Mouse (Mus musculus) kidney, postnatal 14 days (tissue): Measurements from ENCODE around the gene Slc23a2.

Source experiments
- DNase-seq: peaks from one replicate; pipeline ENCODE4 v3.0.0; 2022; ENCODE audit warnings: mixed read lengths

Slc23a2 gene

GRCm38 (mm10) chr2:132134758-132135157, 10.2 kb downstream of the Slc23a2 start:
- no peak for DNase-seq

GRCm38 (mm10) chr2:132133436-132133835, 11.5 kb downstream of the Slc23a2 start:
- DNase-seq: no peak

DNA sequence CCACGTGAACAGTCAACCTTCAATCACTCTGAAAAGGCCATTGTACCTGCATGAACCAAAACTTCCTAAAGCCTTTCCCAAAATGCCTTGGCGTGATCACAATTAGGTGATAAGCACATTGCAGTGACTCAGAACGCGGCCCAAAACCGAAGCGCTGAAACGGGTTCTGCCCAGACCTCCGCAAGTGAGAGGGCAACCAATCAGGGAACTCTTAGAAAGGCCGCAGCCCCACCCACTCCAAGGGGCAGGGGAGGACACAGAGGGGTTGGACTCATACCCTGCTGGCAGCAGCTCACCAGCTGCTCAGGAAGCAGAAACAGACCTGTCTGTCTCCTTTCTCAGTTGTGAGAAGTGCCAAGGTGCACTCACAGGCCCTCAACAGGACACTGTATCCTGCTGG, 13.6 kb downstream of the Slc23a2 start:
- peak; percentile 84 for DNase-seq

GRCm38 (mm10) chr2:132129980-132130379, 14.9 kb downstream of the Slc23a2 start:
- DNase-seq: no peak

- no peak for DNase-seq
Observed at GRCm38 (mm10) chr2:132129247-132129646, 15.7 kb downstream of the Slc23a2 start.

- DNase-seq: no peak
Observed at GRCm38 (mm10) chr2:132127904-132128303, 17.0 kb downstream of the Slc23a2 start.

DNA sequence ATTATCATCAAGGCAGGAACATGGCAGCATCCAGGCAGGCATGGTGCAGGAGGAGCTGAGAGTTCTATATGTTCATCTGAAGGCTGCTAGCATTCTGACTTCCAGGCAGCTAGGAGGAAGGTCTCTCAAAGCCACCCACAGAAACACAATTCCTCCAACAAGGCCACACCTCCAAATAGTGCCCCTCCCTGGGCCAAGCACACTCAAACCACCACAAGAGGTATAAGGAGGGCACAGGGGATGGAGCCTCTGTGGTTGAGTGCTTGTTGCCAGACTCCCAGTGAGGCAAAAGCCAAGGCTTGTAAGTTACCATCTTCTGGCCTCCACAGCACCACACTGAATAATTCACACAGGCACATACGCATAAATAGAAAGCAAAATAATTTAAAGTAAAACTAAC, 18.6 kb downstream of the Slc23a2 start:
- DNase-seq: no peak

DNA sequence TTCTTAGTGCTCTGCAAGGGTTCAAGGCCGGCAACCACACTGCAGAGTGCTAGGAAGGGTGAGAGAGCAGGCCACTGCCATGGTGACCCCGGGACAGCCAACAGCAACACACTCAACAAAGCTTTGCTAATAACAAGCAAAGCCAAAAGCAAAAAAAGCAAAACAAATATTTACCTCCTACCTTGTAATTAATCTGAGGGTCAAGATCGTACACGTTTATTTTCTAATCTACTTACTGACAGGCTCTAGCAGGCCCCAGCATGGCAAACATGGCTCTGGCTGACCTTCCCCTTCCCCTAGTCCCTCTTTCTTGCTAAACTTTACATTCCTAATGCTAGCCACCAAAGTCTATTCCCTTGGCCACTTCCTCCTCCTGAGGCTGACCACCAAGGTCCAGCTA, 21.8 kb downstream of the Slc23a2 start:
- DNase-seq: no peak

DNA sequence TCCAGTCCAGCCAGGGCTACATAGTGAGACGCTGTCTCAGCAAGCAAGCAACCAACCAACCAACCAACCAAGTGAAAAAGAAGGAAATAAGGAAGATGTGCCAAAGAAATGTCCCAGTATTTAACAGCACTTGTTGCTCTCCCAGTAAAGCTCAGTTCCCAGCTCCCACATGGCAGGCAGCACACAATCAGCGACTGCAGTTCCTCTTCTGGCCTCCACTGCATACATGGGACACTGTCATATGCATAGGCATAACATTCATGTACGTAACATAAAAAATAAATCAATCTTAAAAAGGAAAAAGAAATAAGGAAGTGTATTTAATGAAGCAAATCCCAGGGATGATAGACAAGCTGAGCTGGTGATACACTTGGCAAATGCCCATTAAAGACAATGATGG, 23.9 kb downstream of the Slc23a2 start:
- DNase-seq: no peak

- DNase-seq: no peak
Observed at GRCm38 (mm10) chr2:132118646-132119045, 26.3 kb downstream of the Slc23a2 start.

DNA sequence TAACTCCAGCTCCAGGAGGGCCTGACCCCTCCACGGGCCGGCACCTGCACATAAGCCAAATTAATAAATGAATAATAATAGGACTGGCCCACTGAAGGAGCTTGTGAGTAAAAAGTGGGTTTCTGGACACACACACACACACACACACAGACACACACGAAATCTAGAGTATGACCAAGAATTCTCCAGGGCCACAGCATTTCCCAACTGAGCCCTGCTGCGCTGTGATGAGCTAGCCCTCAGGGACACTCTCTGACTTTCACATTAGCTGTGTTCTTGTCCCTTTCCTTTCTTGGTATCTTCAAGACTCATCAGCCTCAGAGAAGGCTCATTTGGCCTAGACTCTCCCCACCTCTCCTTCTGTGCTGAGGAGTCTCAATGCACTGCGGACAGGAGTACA, 29.0 kb downstream of the Slc23a2 start:
- no peak for DNase-seq

GRCm38 (mm10) chr2:132115344-132115743, 29.6 kb downstream of the Slc23a2 start:
- DNase-seq: no peak

- DNase-seq: peak; percentile 21
Observed at GRCm38 (mm10) chr2:132113962-132114759, 30.7 kb downstream of the Slc23a2 start.

- no peak for DNase-seq
Observed at GRCm38 (mm10) chr2:132112319-132112718, 32.6 kb downstream of the Slc23a2 start.

GRCm38 (mm10) chr2:132111905-132112304, 33.0 kb downstream of the Slc23a2 start:
- no peak for DNase-seq

DNA sequence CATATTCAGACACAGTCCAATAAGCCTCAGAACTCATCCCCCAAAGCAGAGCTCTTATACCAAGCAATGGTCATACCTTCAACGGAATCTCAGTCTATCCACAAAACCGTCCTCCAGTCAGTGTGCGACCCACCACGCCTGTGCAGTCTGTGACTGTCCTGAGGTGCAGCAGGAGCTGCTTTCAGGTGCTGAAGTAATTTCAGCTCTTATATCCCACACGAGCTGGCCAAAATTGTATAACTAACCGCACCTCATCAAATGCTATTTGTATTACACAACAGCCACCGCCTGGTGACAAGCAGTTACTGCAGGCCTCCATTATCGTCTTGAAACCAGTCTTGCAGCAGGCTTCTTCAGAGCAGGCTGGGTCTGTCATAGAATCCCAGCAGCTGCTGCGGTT, 33.6 kb downstream of the Slc23a2 start:
- peak; percentile 73 for DNase-seq

- DNase-seq: peak; percentile 23
Observed at GRCm38 (mm10) chr2:132110702-132111101, 34.2 kb downstream of the Slc23a2 start.

DNA sequence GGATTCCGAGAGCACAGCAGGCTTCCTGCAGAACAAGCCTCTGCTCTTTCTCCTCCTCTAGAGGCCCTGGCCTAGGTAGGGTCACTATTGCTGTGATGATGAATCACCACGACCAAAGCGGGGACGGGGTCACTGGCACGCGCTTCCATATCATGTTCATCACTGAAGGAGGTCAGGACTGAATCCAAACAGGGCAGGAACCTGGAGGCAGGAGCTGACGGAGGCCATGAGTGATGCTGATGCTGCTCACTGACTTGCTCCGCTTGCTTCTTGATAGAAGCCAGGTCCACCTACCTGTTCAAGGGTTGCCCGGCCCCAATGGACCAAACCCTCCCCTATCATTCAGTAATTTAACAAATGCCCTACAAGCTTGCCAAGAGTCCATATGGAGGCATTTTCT, 35.9 kb downstream of the Slc23a2 start:
- no peak for DNase-seq

GRCm38 (mm10) chr2:132107611-132108010, 37.3 kb downstream of the Slc23a2 start:
- peak; percentile 72 for DNase-seq

DNA sequence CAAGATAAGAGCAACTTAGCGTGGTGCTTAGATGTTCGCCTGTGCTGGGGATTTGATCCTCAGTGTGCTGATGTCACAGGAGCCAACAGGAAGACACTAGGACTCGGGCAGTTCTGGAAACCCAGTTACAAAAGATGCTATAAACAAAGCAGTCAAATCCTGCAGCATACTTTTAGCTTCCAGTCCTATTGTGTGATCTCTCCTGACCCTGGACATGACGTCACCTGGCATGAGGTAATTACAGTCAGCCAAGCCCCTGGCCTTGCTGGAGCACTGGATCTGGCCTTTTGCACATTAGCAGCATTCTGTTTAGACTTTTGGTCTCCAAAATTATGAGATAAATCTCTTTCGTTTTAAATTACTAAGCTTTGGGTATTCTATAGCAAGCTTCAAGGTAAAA, 38.8 kb downstream of the Slc23a2 start:
- peak; percentile 20 for DNase-seq

- peak; percentile 33 for DNase-seq
Observed at GRCm38 (mm10) chr2:132103265-132103664, 41.6 kb downstream of the Slc23a2 start.

GRCm38 (mm10) chr2:132102505-132103130, 42.3 kb downstream of the Slc23a2 start:
- no peak for DNase-seq

DNA sequence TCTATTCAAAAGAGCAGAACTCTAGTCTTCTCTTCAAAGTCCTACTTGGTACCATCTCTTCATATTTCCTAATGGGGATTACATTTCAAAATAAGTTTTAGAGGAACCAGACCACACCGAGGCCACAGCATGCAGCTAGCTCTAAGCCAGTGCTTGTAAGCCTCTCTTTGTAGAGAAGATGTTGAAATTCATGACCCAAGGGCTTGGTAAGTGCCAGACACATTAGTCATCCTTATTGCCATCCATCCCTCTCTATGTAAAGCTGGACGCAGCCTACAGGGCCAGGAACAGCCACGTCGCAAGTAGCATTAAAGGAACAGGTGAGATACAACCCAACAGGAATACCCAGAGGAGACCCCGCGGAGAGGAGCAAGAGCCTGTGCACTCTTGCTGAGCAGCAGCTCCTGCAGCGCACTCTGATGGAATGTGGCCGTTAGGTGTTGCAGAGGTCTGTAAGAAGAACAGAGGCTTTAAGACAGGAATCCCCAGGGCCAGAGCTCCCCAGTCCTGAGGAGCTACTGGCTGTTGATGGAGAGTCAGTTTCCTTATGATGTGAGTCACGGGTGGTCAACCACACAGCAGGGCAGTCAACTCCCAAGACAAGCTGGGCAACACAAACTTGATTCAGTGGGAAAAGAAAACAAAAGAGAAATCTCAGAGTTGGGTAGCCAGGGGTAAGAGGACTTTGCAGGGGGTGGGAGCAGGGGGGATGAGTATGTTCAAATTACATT, 45.8 kb downstream of the Slc23a2 start:
- no peak for DNase-seq

DNA sequence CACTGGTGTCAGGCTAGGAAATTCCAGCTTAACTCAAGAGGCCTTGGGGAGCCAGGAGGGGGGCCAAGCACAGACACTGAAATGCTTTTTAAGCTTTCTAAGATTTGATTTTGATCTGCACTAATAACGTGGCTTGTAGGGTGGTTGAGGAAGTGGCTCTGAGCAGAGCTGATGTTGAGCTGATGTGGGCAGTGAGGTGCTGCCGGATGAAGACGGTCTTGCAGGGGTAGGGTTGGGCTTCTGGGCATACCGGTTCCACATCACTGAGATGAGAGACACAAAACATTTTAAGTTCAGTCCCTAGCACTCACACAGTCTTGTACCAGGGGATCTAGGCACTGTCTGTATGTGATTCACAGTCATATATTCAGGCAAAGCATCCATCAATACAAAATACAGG, 46.5 kb downstream of the Slc23a2 start:
- DNase-seq: no peak
